ENCODE assay signal across 8 mouse cellular contexts in genomic region chr4:98817184-98817911, GRCm38 (mm10). TPM values are rescaled to one million over a fixed set of nuclear protein-coding genes. Genes with fewer than 3 reads are reported as not detected.
DNase-seq lines count a peak whose midpoint lies in the region; ATAC-seq and TF ChIP-seq lines count a peak whose summit lies in the region.

Kank4 (minus strand) TSS chr4:98817537.

- peak; percentile 89 for ATAC-seq in lung, embryonic 14.5 days (ENCODE audit: insufficient read depth)

- H3K36me3 ChIP-seq in heart, embryonic 10.5 days, result no peaks in the 10 kb centered on the region
- H3K36me3 ChIP-seq in lung, embryonic 14.5 days (ENCODE audit: insufficient read depth), result 0 out of 2 replicates have a peak, but pooled peaks cover 3% of the 10 kb centered on the region

- H3K4me3 ChIP-seq in heart, embryonic 10.5 days, result peak within 1 kb of the TSS; percentile 87
- peak within 1 kb of the TSS; percentile 78 for H3K4me3 ChIP-seq in lung, embryonic 14.5 days (ENCODE audit: low read depth, low read length)

- peak within 1 kb of the TSS; percentile 83 for H3K27ac ChIP-seq in heart, embryonic 10.5 days
- H3K27ac ChIP-seq in lung, embryonic 14.5 days (ENCODE audit: low read depth), result peak within 1 kb of the TSS; percentile 79

- TF ChIP-seq CTCF in lung, embryonic 14.5 days (IDR thresholded peaks at IDR 0.05; ENCODE audit: low read depth), result no peak

- H3K4me2 ChIP-seq in lung, embryonic 14.5 days, result peak within 1 kb of the TSS; percentile 92

- H3K9ac ChIP-seq in lung, embryonic 14.5 days, result peak within 1 kb of the TSS; percentile 85

- peak; percentile 18 to 21 for DNase-seq in cerebellum, postnatal 14 days
- no peak for DNase-seq in cerebellum, adult 9-11 months
- DNase-seq in embryo, embryonic 11 days, result peak; percentile 85
- DNase-seq in heart, embryonic 10.5 days (ENCODE audit: low spot score), result no peak
- DNase-seq in kidney, adult 8-10 months, result peak; percentile 29 to 37
- DNase-seq in lung, embryonic 14.5 days, result peak; percentile 94
- DNase-seq in ovary, postnatal 36 days (ENCODE audit: low spot score), result peak; percentile 59
- no peak for DNase-seq in adipocyte (ENCODE audit: low spot score)

- no peaks in the 10 kb centered on the region for H3K9me3 ChIP-seq in heart, embryonic 10.5 days
- no peaks in the 10 kb centered on the region for H3K9me3 ChIP-seq in lung, embryonic 14.5 days (ENCODE audit: low read depth, low read length)

- no peaks in the 10 kb centered on the region for H3K4me1 ChIP-seq in heart, embryonic 10.5 days
- H3K4me1 ChIP-seq in lung, embryonic 14.5 days (ENCODE audit: insufficient read depth), result peaks cover 14% of the 10 kb centered on the region; the same call in 1 of the 2 replicates

- peaks cover 45% of the 10 kb centered on the region for H3K27me3 ChIP-seq in heart, embryonic 10.5 days (ENCODE audit: insufficient read depth, poor library complexity, severe bottlenecking)
- 0 out of 2 replicates have a peak, but pooled peaks cover 6% of the 10 kb centered on the region for H3K27me3 ChIP-seq in lung, embryonic 14.5 days (ENCODE audit: insufficient read depth, low read length)

- WGBS in heart, embryonic 10.5 days, result 0% methylated on average over 72 of the region's 72 CpGs
- WGBS in lung, embryonic 14.5 days, result under 1% methylated on average over 72 of the region's 72 CpGs

RNA-seq across cellular contexts. Expression of gene Kank4, which starts in this region (rescaled TPM):
- 0.34 and 0.60 TPM in 2 replicates for polyA plus RNA-seq in heart, embryonic 10.5 days (2016; fragmentation: Nextera tagmentation; extraction: Ambion mirVana)
- polyA plus RNA-seq in lung, embryonic 14.5 days (2014; fragmentation: Nextera tagmentation; extraction: Ambion mirVana), result 5.9 and 6.7 TPM in 2 replicates

Comparison
In these comparisons a context has a peak if more than half of its experiments do, and no peak if none do; other contexts are left out.
1. DNase-seq: peak in cerebellum, postnatal 14 days (2 of 2), embryo, embryonic 11 days (single experiment), kidney, adult 8-10 months (2 of 2), lung, embryonic 14.5 days (single experiment) and ovary, postnatal 36 days (single experiment); none in cerebellum, adult 9-11 months (single experiment), heart, embryonic 10.5 days (single experiment) and adipocyte (single experiment).